Mouse (Mus musculus): ENCODE results near the gene Rac3. TPM values are rescaled to one million over a fixed set of nuclear protein-coding genes. Genes with fewer than 3 reads are reported as not detected.

The Rac3 gene
- 1 to 10 TPM; 1.0 to 2.9 TPM for total RNA-seq (2023)

GRCm38 (mm10) chr11:120721124-120722066, at the start of gene Rac3:
Gene Rac3 (plus strand): TSS chr11:120721470.

GRCm38 (mm10) chr11:120672687-120673593, 48.3 kb upstream of the Rac3 start, which contains the start of gene Aspscr1:
Gene Aspscr1 (plus strand): TSS chr11:120672973.

GRCm38 (mm10) chr11:120713580-120714518, 7.4 kb upstream of the Rac3 start, which contains the start of the genes Cenpx and Lrrc45:
Gene Cenpx (minus strand): TSS chr11:120713738.
Gene Lrrc45 (plus strand): TSS chr11:120713925.

GRCm38 (mm10) chr11:120727169-120727527, 5.9 kb downstream of the Rac3 start, which contains the start of gene Dcxr:
Gene Dcxr (minus strand): TSS chr11:120727281.

GRCm38 (mm10) chr11:120731858-120732680, 10.8 kb downstream of the Rac3 start, which contains the start of gene Cbr2:
Gene Cbr2 (minus strand): TSS chr11:120732114.

GRCm38 (mm10) chr11:120762672-120763041, 41.4 kb downstream of the Rac3 start, which contains the start of gene Hmga1b:
Gene Hmga1b (plus strand): TSS chr11:120762794.

Other genes starting within 250 kb of the Rac3 start
- gene Mrpl12, start 236.9 kb upstream of the Rac3 start, total RNA-seq (2023) = 10 to 100 TPM; 25.0 to 26.6 TPM
- 10 to 100 TPM; 11.1 to 14.2 TPM for gene Slc25a10, start 229.6 kb upstream of the Rac3 start, total RNA-seq (2023)
- not detected for gene Gcgr, start 190.8 kb upstream of the Rac3 start, total RNA-seq (2023)
- gene Mcrip1, start 171.7 kb upstream of the Rac3 start, total RNA-seq (2023) = 10 to 100 TPM; 52.0 to 52.6 TPM
- not detected for gene Ppp1r27, start 170.3 kb upstream of the Rac3 start, total RNA-seq (2023)
- 100 to 1,000 TPM; 348 to 375 TPM for gene P4hb, start 148.2 kb upstream of the Rac3 start, total RNA-seq (2023)
- gene Arhgdia, start 139.8 kb upstream of the Rac3 start, total RNA-seq (2023) = 100 to 1,000 TPM; 623 to 655 TPM
- 100 to 1,000 TPM in 1 of 2 experiments, 10 to 100 TPM in 1; 90.1 to 103 TPM for gene Alyref, start 123.1 kb upstream of the Rac3 start, total RNA-seq (2023)
- gene Anapc11, start 123.0 kb upstream of the Rac3 start, total RNA-seq (2023) = 10 to 100 TPM; 55.8 to 56.4 TPM
- 1 to 10 TPM in 1 of 2 experiments, not detected in 1; 1.4 TPM for gene Npb, start 113.0 kb upstream of the Rac3 start, total RNA-seq (2023)
- gene Pcyt2, start 103.5 kb upstream of the Rac3 start, total RNA-seq (2023) = 10 to 100 TPM; 66.8 to 75.4 TPM
- gene Sirt7, start 96.2 kb upstream of the Rac3 start, total RNA-seq (2023) = 100 to 1,000 TPM; 122 to 125 TPM
- 100 to 1,000 TPM in 1 of 2 experiments, 10 to 100 TPM in 1; 96.6 to 101 TPM for gene Mafg, start 87.9 kb upstream of the Rac3 start, total RNA-seq (2023)
- gene Pycr1, start 77.7 kb upstream of the Rac3 start, total RNA-seq (2023) = under 1 TPM in 1 of 2 experiments, not detected in 1; 0.27 TPM
- not detected for gene Myadml2, start 73.3 kb upstream of the Rac3 start, total RNA-seq (2023)
- not detected for gene Notum, start 60.3 kb upstream of the Rac3 start, total RNA-seq (2023)
- gene Aspscr1, start 48.5 kb upstream of the Rac3 start, total RNA-seq (2023) = 10 to 100 TPM; 77.9 to 83.1 TPM
- 10 to 100 TPM; 34.6 to 45.6 TPM for gene Cenpx, start 7.7 kb upstream of the Rac3 start, total RNA-seq (2023)
- 10 to 100 TPM; 30.5 to 36.0 TPM for gene Lrrc45, start 7.5 kb upstream of the Rac3 start, total RNA-seq (2023)
- gene Dcxr, start 5.8 kb downstream of the Rac3 start, total RNA-seq (2023) = 10 to 100 TPM; 26.2 to 29.1 TPM
- 10 to 100 TPM; 11.8 to 24.2 TPM for gene Cbr2, start 10.6 kb downstream of the Rac3 start, total RNA-seq (2023)
- gene Hmga1b, start 41.3 kb downstream of the Rac3 start, total RNA-seq (2023) = 10 to 100 TPM; 40.5 to 48.6 TPM
- gene Rfng, start 62.7 kb downstream of the Rac3 start, total RNA-seq (2023) = 10 to 100 TPM; 16.9 to 20.9 TPM
- gene Gps1, start 62.8 kb downstream of the Rac3 start, total RNA-seq (2023) = 10 to 100 TPM; 53.1 to 57.5 TPM
- gene Dus1l, start 74.9 kb downstream of the Rac3 start, total RNA-seq (2023) = 10 to 100 TPM; 39.3 to 50.0 TPM
- gene Fasn, start 103.1 kb downstream of the Rac3 start, total RNA-seq (2023) = 10 to 100 TPM; 46.7 to 64.3 TPM
- gene Ccdc57, start 211.4 kb downstream of the Rac3 start, total RNA-seq (2023) = under 1 TPM; 0.58 to 0.88 TPM
- gene Slc16a3, start 227.0 kb downstream of the Rac3 start, total RNA-seq (2023) = 100 to 1,000 TPM; 145 to 159 TPM

Measured in monocyte, adult 59 days (primary cell).